Mouse (Mus musculus) spleen, adult 18-20 months (tissue): ENCODE measurements around the gene Creb1.
"Not testable (repeated sequence)": the region's sequence is repeated elsewhere in the genome, so short reads cannot be mapped to it uniquely, and the experiment has no call there.

Experiments used
- DNase-seq, 2 experiments: peaks; one replicate each; pipeline ENCODE4 v3.0.0; 2022; ENCODE audit warnings: mixed read lengths in 2 of 2

Gene Creb1

DNA sequence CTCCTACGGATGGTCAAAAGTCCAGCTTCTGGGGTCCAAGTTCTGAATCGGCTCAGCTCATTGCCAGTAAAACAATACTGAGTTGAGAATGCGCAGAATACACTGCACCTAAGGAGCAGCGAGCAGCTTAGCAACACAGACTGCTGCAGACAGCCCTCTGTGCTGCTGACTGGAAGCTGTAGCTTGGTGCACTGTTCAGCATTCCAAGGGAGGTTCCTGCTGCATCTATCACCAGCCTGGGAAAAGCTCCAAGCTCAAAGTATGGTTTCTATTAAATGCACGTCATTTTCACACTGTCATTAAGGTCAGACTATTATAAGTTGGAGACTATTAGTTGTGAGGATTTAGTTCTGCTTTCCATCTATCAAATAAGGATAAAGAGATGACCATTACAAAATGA lies 88.7 kb downstream of the Creb1 start:
- no peak for DNase-seq

DNA sequence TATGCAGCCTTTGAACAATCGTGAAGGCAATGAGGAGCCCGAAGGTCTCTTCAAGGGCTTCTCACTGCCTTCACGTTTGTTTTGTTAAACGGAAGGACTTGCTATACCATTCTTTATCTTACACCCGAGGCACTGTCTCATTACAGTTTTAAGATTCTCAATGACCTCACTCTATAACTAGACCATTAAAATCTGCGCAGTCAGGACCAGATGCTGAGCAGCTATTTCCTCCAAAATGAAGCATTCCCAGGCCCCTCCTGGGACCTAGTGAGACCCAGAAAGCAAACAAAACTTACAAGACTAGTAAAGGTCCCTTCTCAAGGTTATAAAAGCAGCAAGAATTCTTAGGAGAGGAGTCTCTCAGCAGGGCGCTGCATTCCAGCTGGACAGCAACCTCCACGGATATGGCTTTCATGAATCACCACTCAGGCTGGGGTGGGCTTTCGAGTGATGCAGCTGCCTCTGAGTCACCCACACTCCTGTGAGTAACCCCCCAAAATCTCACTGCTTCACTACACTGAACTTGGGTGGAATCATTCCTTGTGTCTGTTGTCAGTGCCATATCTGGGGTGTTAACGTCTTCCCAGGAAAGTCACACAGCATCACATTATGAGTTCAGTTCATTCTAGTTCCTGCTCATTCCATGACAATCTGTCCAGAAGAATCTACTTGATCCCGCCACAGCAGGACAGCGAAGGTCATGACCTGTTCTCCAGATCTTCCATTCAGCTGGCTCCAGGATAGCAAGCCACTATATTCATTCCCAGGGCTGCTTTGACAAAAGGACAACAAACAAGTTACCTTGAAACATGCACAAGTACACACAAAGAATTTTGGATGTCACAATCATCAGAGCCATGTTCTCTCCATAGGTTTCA lies 91.4 kb downstream of the Creb1 start:
- no peak for DNase-seq

DNA sequence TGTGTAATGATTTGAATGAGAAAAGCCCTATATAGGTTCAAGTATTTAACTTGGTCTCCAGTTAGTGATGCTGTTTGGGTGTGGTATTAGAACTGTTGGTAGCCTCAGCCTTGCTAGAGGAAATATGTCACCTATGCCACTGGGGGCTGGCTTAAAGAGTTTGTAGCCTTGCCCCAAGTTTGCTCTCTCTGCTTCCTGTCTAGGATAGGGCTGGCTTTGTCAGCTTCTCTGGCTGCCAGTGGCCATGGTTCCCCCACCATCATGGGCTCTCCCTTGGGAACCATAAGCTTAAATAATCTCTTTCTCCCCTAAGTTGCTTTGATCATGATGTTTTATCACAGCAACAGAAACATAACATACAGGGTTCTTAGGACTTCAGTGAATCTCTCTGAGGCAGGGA lies 92.8 kb downstream of the Creb1 start:
- DNase-seq = no peak

DNA sequence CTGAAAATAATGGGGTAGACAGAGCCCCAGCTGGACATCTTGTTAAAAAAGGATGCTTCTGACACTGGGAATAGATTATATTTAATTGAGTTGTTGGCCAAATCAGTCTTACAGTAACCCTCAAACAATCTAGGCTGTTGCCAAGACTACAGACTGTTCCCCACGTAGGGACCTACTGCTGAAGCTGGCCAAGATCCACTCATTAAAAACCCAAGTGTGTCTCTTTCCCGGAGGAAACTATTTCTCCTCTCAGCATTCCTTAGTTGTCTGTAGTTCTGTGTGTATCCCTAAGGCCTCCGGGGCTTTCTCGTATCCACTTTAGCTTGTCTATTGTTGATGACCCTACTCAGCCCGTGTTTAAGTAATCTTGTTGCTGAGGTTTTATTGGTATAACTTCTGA lies 99.1 kb downstream of the Creb1 start:
- no peak for DNase-seq

DNA sequence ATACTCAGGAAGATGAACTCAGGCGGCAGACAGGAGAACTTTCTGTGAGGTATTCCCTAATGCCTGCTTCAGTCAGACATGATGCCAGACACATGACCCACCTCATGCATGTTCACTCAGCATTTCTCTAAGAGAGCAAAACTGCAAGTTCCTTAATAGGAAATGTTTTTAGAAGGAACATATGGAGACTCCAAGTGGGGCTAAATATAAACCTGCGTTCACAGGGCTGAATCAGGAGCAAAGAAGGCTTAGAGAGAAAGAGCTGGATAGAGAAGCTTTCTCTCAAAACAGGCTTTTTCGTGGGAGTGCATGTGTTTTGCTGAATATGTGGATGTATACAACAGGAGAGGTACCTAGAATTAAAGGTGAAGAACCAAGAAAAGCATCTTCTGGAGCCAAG lies 100.8 kb downstream of the Creb1 start:
- no peak for DNase-seq

DNA sequence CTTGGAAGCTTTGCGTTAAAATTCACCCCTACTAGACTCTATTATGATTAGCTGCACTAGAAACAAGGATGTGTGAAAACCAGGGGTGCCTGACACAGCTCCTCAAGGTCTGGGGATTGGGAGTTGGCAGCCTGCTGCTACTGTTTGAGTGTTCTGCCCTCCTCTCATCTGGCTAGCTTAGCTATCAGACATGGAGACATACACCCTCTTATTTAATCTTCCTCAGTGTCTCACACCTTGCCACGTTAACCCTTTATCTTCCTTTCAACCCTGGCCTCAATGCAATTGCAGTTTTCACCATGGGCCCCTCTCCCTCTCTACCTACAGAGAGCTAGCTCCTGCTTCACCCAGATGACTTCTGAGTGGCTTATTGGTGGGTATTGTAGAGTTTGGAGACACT lies 103.2 kb downstream of the Creb1 start:
- no peak for DNase-seq

DNA sequence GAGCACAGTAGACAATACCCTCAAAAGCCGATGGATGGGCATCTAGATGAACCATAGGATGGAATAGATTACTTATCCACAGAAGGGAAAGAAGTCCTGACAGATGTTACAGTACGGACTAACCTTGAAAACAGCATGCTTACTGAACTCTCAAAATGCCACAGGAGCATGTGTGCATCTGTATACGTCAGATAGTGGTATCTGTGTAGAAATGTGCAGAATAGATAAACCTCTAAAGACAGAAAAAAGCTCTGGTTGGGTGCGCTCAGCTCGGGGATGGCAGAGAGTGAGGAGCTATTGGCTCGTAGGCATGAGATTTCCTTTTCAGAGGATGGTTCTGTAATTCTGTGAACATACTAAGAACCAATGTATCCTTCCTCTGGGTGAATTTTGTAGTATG lies 106.8 kb downstream of the Creb1 start:
- DNase-seq = no peak

DNA sequence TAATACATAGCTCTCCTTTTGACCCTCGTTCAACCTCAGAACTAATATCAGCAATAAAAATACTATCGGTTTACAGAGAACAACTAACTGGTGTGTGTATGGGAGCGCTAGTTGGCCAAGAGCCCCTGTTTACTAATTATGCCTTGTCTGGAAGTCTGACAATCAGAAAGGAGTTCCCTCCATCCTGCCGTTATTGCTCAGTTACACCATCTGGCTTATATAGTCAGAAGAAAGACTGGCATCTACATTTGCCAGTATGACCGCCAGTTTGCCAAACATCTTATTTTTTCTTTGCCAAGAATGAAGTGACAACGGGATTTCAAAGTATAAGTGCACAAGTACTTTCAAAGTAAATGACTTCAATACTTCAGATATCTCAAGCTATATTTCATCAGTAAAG lies 108.6 kb downstream of the Creb1 start:
- DNase-seq = no peak

DNA sequence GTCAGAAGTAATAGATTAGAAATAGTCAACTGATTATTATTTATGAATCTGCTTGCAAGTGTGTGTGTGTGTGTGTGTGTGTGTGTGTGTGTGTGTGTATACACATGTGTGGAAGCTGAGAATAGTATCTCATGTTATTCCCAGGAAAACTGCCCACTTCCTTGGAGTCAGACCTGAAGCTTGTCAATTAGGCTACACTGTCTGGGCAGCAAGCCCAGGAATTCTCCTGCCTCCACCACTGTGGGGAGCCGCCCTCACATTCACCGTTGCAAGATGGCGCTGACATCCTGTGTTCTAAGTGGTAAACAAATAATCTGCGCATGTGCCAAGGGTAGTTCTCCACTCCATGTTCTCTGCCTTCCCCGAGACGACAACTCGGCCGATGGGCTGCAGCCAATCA lies 110.1 kb downstream of the Creb1 start:
- not testable (repeated sequence) for DNase-seq

DNA sequence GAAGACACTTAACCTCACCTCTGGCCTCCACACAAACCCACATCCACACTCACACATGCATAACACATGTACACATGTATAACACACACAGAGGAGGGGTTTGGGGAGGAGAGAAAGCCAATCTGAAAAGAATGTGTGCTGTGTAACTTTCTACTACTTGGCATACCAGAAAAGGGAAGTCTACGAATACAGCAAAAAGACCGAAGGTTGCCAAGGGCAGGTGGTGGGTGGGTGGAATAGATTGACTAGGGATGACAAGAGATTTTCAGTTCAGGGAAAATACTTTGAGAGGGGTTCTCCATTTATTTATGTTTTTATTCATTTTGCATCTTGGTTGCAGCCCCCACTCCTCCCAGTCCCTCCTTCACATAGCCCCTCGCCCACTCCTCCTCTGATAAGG lies 112.1 kb downstream of the Creb1 start:
- DNase-seq = no peak

DNA sequence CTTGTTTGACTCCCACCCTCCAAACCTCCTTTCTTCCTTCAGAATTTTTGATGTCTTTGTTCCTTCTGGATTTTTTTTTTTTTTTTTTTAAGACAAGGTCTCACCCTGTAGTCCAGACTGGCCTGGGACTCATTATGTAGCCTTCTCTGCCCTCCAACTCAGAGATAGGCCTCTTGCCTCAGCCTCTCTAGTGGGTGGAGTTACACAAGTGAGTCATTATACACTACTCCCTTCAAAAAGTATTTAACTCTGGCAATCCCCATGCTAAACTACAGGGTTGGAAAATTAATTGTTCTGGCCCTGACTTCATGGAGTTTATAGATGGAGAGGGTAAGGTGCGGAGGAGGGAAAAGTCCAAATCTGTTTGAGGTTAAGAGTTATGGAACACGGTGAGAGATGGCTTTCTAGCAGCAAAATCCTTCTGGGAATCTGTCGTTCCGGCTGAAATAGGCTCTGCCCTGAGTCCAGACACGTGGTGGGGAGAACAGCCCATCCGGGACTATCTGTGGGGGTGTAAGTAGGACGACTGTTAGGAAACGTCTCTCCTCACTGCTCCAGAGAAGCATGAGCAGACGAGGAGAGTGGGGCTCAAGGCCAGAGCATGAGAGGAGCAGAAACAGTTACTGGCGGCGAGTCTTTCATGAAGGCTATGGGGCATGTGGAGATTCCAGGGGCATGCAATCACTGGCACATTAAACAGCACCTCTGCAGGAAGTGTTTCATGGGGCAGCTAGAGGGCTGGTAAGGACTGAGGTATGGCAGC lies 117.1 kb downstream of the Creb1 start:
- DNase-seq = no peak

DNA sequence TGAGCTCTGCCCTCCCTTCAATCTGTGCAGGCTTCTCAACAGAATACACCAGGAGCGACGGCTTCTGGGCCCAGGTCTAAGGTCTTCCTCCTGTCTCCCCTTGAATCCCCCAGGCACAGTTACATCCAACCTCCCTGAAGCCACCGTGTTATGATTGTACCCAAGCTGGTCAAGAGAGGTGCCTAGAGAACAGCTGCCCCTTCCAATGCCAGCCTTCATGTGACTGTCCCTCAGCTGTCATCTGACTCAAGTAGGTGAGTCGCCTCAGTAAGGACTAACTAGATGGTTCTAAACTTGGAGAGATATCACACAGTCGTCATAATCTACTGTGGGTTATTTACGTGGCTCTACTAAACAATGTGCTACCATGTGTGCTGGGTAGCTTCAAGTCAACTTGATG lies 121.3 kb downstream of the Creb1 start:
- DNase-seq = no peak
